Mouse (Mus musculus) kidney, adult 2 months (tissue): ENCODE data around the gene Srd5a1. TPM values are rescaled to one million over a fixed set of nuclear protein-coding genes. Genes with fewer than 3 reads are reported as not detected.
"Not testable (repeated sequence)": the region's sequence is repeated elsewhere in the genome, so short reads cannot be mapped to it uniquely, and the experiment has no call there.

Source experiments
- DNase-seq: peaks from one replicate; pipeline ENCODE4 v3.0.0; 2021
- H3K27ac ChIP-seq: fragments of 200-500 bp; 2 replicates; pipeline ENCODE4 v1.5.1; 2012; ENCODE audit warnings: low read depth, low read length, control low read depth, inconsistent platforms; ENCODE audit not compliant: insufficient read depth
- H3K27me3 ChIP-seq: fragments of 200-500 bp; replicated peaks from 2 replicates; pipeline ENCODE4 v1.6.1; 2012; ENCODE audit warnings: mild to moderate bottlenecking, moderate library complexity, low read length, inconsistent platforms; ENCODE audit not compliant: control insufficient read depth, insufficient read depth
- H3K36me3 ChIP-seq: fragments of 200-500 bp; 2 replicates; pipeline ENCODE4 v1.6.1; 2012; ENCODE audit warnings: mild to moderate bottlenecking, moderate library complexity, low read length, inconsistent platforms; ENCODE audit not compliant: control insufficient read depth, insufficient read depth
- H3K4me1 ChIP-seq: fragments of 200-500 bp; 2 replicates; pipeline ENCODE4 v1.6.1; 2011; ENCODE audit warnings: low read length; ENCODE audit not compliant: control insufficient read depth, insufficient read depth
- H3K4me3 ChIP-seq: fragments of 200-500 bp; 2 replicates; pipeline ENCODE4 v1.5.1; 2011; ENCODE audit warnings: mild to moderate bottlenecking, low read depth, low read length, control low read depth; ENCODE audit not compliant: insufficient read depth
- CTCF ChIP-seq: fragments of 200-500 bp; conservative IDR thresholded peaks from 2 replicates; pipeline ENCODE4 v1.5.1; 2011; ENCODE audit warnings: low read depth, mild to moderate bottlenecking, control low read depth, low read length, moderate library complexity, mixed read lengths; ENCODE audit not compliant: insufficient read depth, insufficient read length
- POLR2A ChIP-seq: fragments of 200-500 bp; IDR thresholded peaks from one replicate; pipeline ENCODE4 v1.6.1; 2011; ENCODE audit warnings: low read depth, low read length, control low read depth
- WGBS: fragments of 180-500 bp; shearing (Covaris S2); methylation state at CpG from one replicate; pipeline ENCODE4 v1.1.7; 2018; 5-methylcytosine and 5-hydroxymethylcytosine counted together
- polyA plus RNA-seq: library from polyadenylated mRNA; depleted of rRNA; stranded (reverse); fragments of >200 nt; gene quantifications from 2 replicates; pipeline ENCODE4 v1.2.3, GENCODE M21; 2012

The Srd5a1 gene
- polyA plus RNA-seq, 1 experiment, result 13.9 TPM

DNA sequence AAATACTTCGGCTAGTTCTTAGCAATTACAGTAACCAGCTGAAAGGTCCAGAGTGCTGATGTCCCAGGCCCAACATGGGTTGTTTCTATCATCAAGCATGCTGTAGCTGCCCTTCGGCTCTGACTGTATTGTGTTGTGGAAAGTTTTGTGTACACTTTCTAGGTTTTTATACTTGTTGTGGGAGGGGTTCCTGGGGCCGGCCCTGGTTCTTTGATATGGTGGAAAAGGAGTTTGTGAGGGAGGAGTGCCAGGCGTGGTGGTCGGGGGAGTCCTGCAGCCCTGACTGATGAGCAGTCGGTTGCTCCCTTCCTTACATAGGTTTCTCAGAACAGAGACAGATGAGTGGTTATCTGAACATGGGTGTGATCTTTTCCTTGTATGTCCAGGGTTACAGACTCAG, 25.6 kb upstream of the Srd5a1 start:
- H3K27ac ChIP-seq, result no peak overlapping the region
- DNase-seq, result no peak
- no peak for TF ChIP-seq POLR2A
- TF ChIP-seq CTCF, result no peak
- 0 out of 2 replicates have a peak, but pooled peaks cover 3% of the 10 kb centered on the region for H3K36me3 ChIP-seq
- H3K4me1 ChIP-seq, result peaks cover 6% of the 10 kb centered on the region; the same call in 1 of the 2 replicates
- WGBS, result 77% methylated on average over 6 of the region's 6 CpGs
- no peaks in the 10 kb centered on the region for H3K27me3 ChIP-seq
- H3K4me3 ChIP-seq, result no peak overlapping the region

DNA sequence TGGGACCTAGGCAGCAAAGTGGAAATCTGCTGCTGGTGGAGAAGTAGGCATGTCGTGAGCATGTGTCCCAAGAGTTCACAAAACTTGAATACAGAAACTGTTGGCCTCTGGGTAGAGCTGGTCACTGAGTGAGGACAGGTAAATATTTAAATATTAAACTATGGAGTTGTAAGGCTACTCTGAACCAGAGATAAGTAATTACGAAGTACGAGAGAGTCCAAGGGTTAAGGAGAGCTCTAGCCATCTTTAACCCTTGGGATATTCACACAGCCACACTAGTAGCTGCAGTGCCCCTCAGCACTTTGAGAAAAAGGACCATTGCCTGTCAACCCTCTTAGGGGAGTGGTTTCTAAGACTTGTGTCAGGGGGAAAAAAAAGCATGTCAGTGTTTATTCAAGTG, 25.1 kb upstream of the Srd5a1 start:
- DNase-seq, result peak; percentile 28
- H3K27me3 ChIP-seq, result no peaks in the 10 kb centered on the region
- H3K4me3 ChIP-seq, result no peak overlapping the region
- WGBS, result 61% methylated on average over 3 of the region's 3 CpGs
- 0 out of 2 replicates have a peak, but pooled peaks cover 3% of the 10 kb centered on the region for H3K36me3 ChIP-seq
- peak overlapping the region; percentile 43; the same call in 1 of the 2 replicates for H3K27ac ChIP-seq
- H3K4me1 ChIP-seq, result peaks cover 9% of the 10 kb centered on the region; the same call in 1 of the 2 replicates
- TF ChIP-seq CTCF (no peak), POLR2A (no peak)

DNA sequence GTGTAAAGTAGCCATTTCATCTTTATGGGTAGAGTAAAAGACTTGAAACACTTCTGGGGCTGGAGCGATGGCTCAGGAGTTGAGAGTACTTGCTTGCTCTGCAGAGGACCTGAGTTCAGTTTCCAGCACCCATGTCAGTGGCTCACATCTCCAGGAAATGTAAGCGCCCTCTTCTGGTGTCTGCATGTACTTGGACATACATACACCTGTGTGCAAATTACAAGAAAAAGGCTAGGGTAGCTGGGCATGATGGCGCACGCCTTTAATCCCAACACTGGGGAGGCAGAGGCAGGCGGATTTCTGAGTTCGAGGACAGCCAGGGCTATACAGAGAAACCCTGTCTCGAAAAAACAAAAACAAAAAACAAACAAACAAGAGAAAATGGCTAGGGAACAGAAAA, 24.6 kb upstream of the Srd5a1 start:
- not testable (repeated sequence) for H3K4me3 ChIP-seq, H3K27ac ChIP-seq, H3K27me3 ChIP-seq, H3K36me3 ChIP-seq, DNase-seq
- WGBS, result 95% methylated on average over 7 of the region's 7 CpGs
- peaks cover 12% of the 10 kb centered on the region; the same call in 1 of the 2 replicates for H3K4me1 ChIP-seq

DNA sequence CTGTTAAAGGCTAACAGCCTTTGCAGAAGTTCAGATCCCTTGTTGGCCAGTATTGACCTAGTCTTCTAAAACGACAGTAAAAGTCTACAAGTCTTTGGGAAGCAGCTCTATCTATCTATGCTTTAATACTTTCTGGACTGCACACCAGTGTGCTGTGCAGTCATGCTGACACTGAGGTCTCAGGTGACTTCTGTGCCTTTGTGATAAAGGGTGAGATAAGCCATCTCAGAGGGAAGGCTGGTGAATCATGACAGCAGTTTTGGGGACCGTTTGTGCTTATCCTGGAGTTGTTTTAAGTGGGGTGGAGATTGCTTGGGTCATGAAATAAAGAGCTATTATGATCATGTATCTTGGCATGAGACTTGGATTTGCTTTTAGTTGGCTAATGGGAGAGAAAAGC, 22.7 kb upstream of the Srd5a1 start:
- WGBS, result 92% methylated on average over 2 of the region's 2 CpGs
- Histone ChIP-seq H3K27ac (no peak overlapping the region), H3K27me3 (no peaks in the 10 kb centered on the region), H3K4me3 (no peak overlapping the region), H3K4me1 (peaks cover 14% of the 10 kb centered on the region; the same call in 1 of the 2 replicates), H3K36me3 (peaks cover 3% of the 10 kb centered on the region)
- DNase-seq, result no peak
- TF ChIP-seq POLR2A (no peak), CTCF (no peak)

DNA sequence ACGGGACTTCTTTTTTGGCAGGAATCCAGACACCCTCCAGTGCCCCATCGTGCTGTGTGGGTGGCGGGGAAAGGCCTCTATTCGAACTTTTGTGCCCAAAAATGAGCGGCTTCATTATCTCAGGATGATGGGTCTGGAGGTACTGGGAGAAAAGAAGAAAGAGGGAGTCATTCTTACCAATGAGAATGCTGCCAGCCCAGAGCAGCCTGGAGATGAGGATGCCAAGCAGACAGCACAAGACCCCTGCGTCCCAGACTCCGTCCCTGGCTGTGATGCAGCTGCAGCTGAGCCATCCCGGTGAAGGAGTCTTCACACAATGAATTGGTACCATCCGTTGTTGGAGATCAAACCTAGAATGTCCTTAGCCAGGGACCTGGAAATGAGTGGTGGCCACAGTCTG, 22.3 kb upstream of the Srd5a1 start:
- no peak for DNase-seq
- H3K4me3 ChIP-seq, result no peak overlapping the region
- 87% methylated on average over 9 of the region's 9 CpGs for WGBS
- peaks cover 14% of the 10 kb centered on the region; the same call in 1 of the 2 replicates for H3K4me1 ChIP-seq
- no peak overlapping the region for H3K27ac ChIP-seq
- H3K36me3 ChIP-seq, result peaks cover 3% of the 10 kb centered on the region
- H3K27me3 ChIP-seq, result no peaks in the 10 kb centered on the region
- TF ChIP-seq POLR2A (no peak), CTCF (no peak)

DNA sequence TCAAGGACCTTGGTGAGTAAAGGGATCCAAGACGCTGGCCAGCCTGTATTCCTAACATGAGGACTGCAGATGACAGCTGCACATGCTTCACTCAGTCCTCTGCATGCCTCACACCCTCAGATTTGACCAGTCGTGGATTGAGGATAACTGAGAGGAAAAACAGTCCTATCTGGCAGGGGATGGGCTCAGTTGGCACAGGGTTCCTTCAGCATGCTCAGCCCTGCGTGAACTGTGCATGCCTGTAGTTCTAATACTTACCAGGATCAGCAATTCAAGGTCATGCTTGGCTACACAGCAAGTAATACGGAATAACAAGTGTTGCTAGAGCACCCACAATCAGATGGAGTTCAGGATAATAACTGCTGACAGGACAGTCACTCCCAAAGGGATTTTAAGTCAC, 20.4 kb upstream of the Srd5a1 start:
- no peak overlapping the region for H3K4me3 ChIP-seq
- H3K4me1 ChIP-seq, result peaks cover 14% of the 10 kb centered on the region; the same call in 1 of the 2 replicates
- H3K27ac ChIP-seq, result 0 out of 2 replicates have a peak overlapping the region, but pooled peaks have one; percentile 4
- peak; percentile 85 for DNase-seq
- H3K36me3 ChIP-seq, result peaks cover 3% of the 10 kb centered on the region
- no peaks in the 10 kb centered on the region for H3K27me3 ChIP-seq
- 35% methylated on average over 4 of the region's 4 CpGs for WGBS
- TF ChIP-seq POLR2A (no peak), CTCF (no peak)

DNA sequence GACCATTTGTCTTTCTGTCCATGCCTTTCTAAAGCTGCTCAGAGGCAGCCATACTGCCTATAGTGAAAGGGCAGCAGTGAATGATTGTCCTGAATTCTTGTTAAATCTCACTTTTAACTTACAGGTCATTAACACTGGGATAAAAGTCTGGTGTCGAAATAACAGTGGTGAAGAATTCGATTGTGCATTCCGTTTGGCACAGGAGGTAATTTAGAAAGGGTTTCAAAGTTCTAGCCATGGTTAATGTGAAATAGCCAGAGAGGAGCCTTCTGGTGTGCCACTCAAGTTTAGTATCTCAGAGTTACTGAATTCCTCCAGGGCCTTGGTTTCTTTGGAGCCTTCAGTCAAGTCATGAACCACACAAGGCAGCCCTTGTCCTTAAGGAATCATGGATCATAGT, 19.9 kb upstream of the Srd5a1 start:
- peaks cover 3% of the 10 kb centered on the region for H3K36me3 ChIP-seq
- H3K27ac ChIP-seq, result peak overlapping the region; percentile 4; the same call in 1 of the 2 replicates
- no peaks in the 10 kb centered on the region for H3K27me3 ChIP-seq
- H3K4me3 ChIP-seq, result no peak overlapping the region
- no peak for TF ChIP-seq CTCF
- no peak for TF ChIP-seq POLR2A
- DNase-seq, result peak; percentile 66
- H3K4me1 ChIP-seq, result peaks cover 12% of the 10 kb centered on the region; the same call in 1 of the 2 replicates
- 62% methylated on average over 3 of the region's 3 CpGs for WGBS
